ENCODE assay signal across 8 mouse cellular contexts in the genomic region with DNA sequence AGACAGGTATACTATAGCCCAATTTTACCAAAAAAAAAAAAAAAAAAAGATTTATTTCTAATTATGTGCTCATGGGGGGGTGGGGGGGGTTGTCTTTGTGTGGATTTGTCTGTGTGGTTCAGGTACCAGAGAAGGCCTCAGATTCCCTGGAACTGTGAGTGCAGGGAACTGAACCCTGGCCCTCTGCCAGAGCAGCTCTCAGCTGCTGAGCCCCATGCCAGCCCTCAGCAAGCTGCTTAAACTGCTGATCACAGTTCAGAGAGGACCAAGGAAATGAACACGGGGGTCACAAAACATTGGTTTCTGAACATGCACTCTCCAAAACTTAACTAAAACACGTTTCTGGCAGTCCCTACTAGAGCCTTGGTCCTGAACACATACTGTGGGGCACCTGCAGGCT. TPM values are rescaled to one million over a fixed set of nuclear protein-coding genes. Genes with fewer than 3 reads are reported as not detected.
DNase-seq lines count a peak whose midpoint lies in the region; ATAC-seq and TF ChIP-seq lines count a peak whose summit lies in the region.
"Had no signal": no experiment of that assay in that cellular context is flagged by ENCODE, and none has a peak within 500 bp of the region (broad histone marks: within the 10 kb centered on the region; RNA-seq: fewer than 3 reads in every experiment).

No protein-coding gene starts in this region.

- H3K9me3 ChIP-seq in liver, embryonic 12.5 days (replicated peaks): no peaks in the 10 kb centered on the region
- no peaks in the 10 kb centered on the region for H3K9me3 ChIP-seq in liver, embryonic 11.5 days (ENCODE audit: control insufficient read depth, low read length)
- no peaks in the 10 kb centered on the region for H3K9me3 ChIP-seq in intestine, postnatal 0 days (ENCODE audit: control insufficient read depth)
- H3K9me3 ChIP-seq: hindbrain, embryonic 15.5 days had no signal

- DNase-seq in liver, embryonic 11.5 days (ENCODE audit: low spot score): no peak
- DNase-seq in gastrocnemius, adult 18-20 months (ENCODE audit: low spot score): peak; percentile 67
- DNase-seq in layer of hippocampus, postnatal 36 days: peak; percentile 37 to 48
- DNase-seq in neural tube, embryonic 10.5 days (ENCODE audit: extremely low spot score, low spot score): no peak

- H3K27ac ChIP-seq in liver, embryonic 12.5 days: peak overlapping the region; percentile 48; the same call in 1 of the 2 replicates
- no peak overlapping the region for H3K27ac ChIP-seq in liver, embryonic 11.5 days (ENCODE audit: low read depth, low read length)
- 0 out of 2 replicates have a peak overlapping the region, but pooled peaks have one; percentile 28 for H3K27ac ChIP-seq in brown adipose tissue, adult 24 weeks (replicated peaks; ENCODE audit: low read depth, low read length)
- no peak overlapping the region for H3K27ac ChIP-seq in intestine, postnatal 0 days (ENCODE audit: low read depth, low read length)
- H3K27ac ChIP-seq: hindbrain, embryonic 15.5 days had no signal

- no peak for TF ChIP-seq CTCF in intestine, postnatal 0 days (IDR thresholded peaks at IDR 0.05; ENCODE audit: low read depth)

- H3K4me2 ChIP-seq in liver, embryonic 12.5 days: no peak overlapping the region
- no peak overlapping the region for H3K4me2 ChIP-seq in liver, embryonic 11.5 days
- no peak overlapping the region for H3K4me2 ChIP-seq in intestine, postnatal 0 days (replicated peaks; ENCODE audit: low read depth)
- H3K4me2 ChIP-seq: hindbrain, embryonic 15.5 days had no signal

- no peak overlapping the region for H3K9ac ChIP-seq in liver, embryonic 12.5 days
- H3K9ac ChIP-seq in liver, embryonic 11.5 days (ENCODE audit: low read depth, low read length): no peak overlapping the region
- H3K9ac ChIP-seq in intestine, postnatal 0 days (ENCODE audit: low read depth, low read length): no peak overlapping the region
- H3K9ac ChIP-seq: hindbrain, embryonic 15.5 days had no signal

- peaks cover 67% of the 10 kb centered on the region for H3K36me3 ChIP-seq in liver, embryonic 12.5 days
- peaks cover 21% of the 10 kb centered on the region for H3K36me3 ChIP-seq in liver, embryonic 11.5 days (ENCODE audit: control insufficient read depth, insufficient read depth, low read length)
- peaks cover 52% of the 10 kb centered on the region for H3K36me3 ChIP-seq in intestine, postnatal 0 days (ENCODE audit: control insufficient read depth, insufficient read depth)

- WGBS in liver, embryonic 12.5 days (ENCODE audit: insufficient replicate concordance): 61% methylated on average over 2 of the region's 2 CpGs
- 74% methylated on average over 2 of the region's 2 CpGs for WGBS in liver, embryonic 11.5 days
- 69% methylated on average over 2 of the region's 2 CpGs for WGBS in intestine, postnatal 0 days

- H3K4me1 ChIP-seq in liver, embryonic 12.5 days: peaks cover 17% of the 10 kb centered on the region
- no peaks in the 10 kb centered on the region for H3K4me1 ChIP-seq in liver, embryonic 11.5 days (replicated peaks; ENCODE audit: control insufficient read depth, insufficient read depth, low read length)
- H3K4me1 ChIP-seq in brown adipose tissue, adult 24 weeks (ENCODE audit: control insufficient read depth, insufficient read depth, insufficient read length, low read length): no peaks in the 10 kb centered on the region
- no peaks in the 10 kb centered on the region for H3K4me1 ChIP-seq in intestine, postnatal 0 days (replicated peaks; ENCODE audit: control insufficient read depth, insufficient read depth, low read length)
- H3K4me1 ChIP-seq: hindbrain, embryonic 15.5 days had no signal

- H3K4me3 ChIP-seq in liver, embryonic 12.5 days: no peak overlapping the region
- no peak overlapping the region for H3K4me3 ChIP-seq in liver, embryonic 11.5 days (ENCODE audit: low read depth, low read length)
- H3K4me3 ChIP-seq in brown adipose tissue, adult 24 weeks (ENCODE audit: insufficient read depth, low read depth, low read length): no peak overlapping the region
- H3K4me3 ChIP-seq in intestine, postnatal 0 days (ENCODE audit: low read depth, low read length): no peak overlapping the region
- H3K4me3 ChIP-seq: hindbrain, embryonic 15.5 days had no signal

- no peak for ATAC-seq in liver, embryonic 12.5 days
- ATAC-seq in liver, embryonic 11.5 days (replicated peaks; ENCODE audit: low FRiP score): no peak
- no peak for ATAC-seq in intestine, postnatal 0 days

- H3K27me3 ChIP-seq in liver, embryonic 12.5 days (replicated peaks): no peaks in the 10 kb centered on the region
- no peaks in the 10 kb centered on the region for H3K27me3 ChIP-seq in liver, embryonic 11.5 days (replicated peaks; ENCODE audit: control insufficient read depth, insufficient read depth, low read length)
- H3K27me3 ChIP-seq in intestine, postnatal 0 days (replicated peaks; ENCODE audit: control insufficient read depth, insufficient read depth, low read length): no peaks in the 10 kb centered on the region
- H3K27me3 ChIP-seq: hindbrain, embryonic 15.5 days had no signal

RNA-seq across cellular contexts. Expression of a gene that starts 16.4 kb away (rescaled TPM):
- polyA plus RNA-seq in liver, embryonic 12.5 days (2016; fragmentation: Nextera tagmentation; extraction: Ambion mirVana): 22.6 and 24.1 TPM in 2 replicates
- 36.0 and 36.9 TPM in 2 replicates for polyA plus RNA-seq in liver, embryonic 11.5 days (2014; fragmentation: Nextera tagmentation; extraction: Ambion mirVana)
- 23.0 and 31.5 TPM in 2 replicates for polyA plus RNA-seq in brown adipose tissue, adult 24 weeks (2012; ENCODE audit: insufficient read depth, insufficient read length, missing spikeins)
- 10 to 100 TPM; 32.1 to 39.9 TPM for total RNA-seq in gastrocnemius, adult 18-20 months (2021)
- total RNA-seq in layer of hippocampus, postnatal 36 days (2021): 10 to 100 TPM; 97.1 to 99.8 TPM
- polyA plus RNA-seq in intestine, postnatal 0 days (2015; fragmentation: Nextera tagmentation; extraction: Ambion mirVana): 15.9 and 17.7 TPM in 2 replicates

RNA-seq across cellular contexts. Expression of a gene that starts 31.2 kb away (rescaled TPM):
- polyA plus RNA-seq in liver, embryonic 12.5 days (2016; fragmentation: Nextera tagmentation; extraction: Ambion mirVana): 0.23 and 0.29 TPM in 2 replicates
- 0.22 and 0.47 TPM in 2 replicates for polyA plus RNA-seq in liver, embryonic 11.5 days (2014; fragmentation: Nextera tagmentation; extraction: Ambion mirVana)
- not detected in 2 replicates for polyA plus RNA-seq in brown adipose tissue, adult 24 weeks (2012; ENCODE audit: insufficient read depth, insufficient read length, missing spikeins)
- total RNA-seq in gastrocnemius, adult 18-20 months (2021): under 1 TPM in 1 of 2 experiments, not detected in 1; 0.43 TPM
- 1 to 10 TPM; 5.9 to 7.6 TPM for total RNA-seq in layer of hippocampus, postnatal 36 days (2021)
- 9.6 and 10.5 TPM in 2 replicates for polyA plus RNA-seq in intestine, postnatal 0 days (2015; fragmentation: Nextera tagmentation; extraction: Ambion mirVana)

RNA-seq across cellular contexts. Expression of a gene that starts 32.5 kb away (rescaled TPM):
- 71.6 and 75.7 TPM in 2 replicates for polyA plus RNA-seq in liver, embryonic 12.5 days (2016; fragmentation: Nextera tagmentation; extraction: Ambion mirVana)
- polyA plus RNA-seq in liver, embryonic 11.5 days (2014; fragmentation: Nextera tagmentation; extraction: Ambion mirVana): 101 and 104 TPM in 2 replicates
- polyA plus RNA-seq in brown adipose tissue, adult 24 weeks (2012; ENCODE audit: insufficient read depth, insufficient read length, missing spikeins): 58.4 and 76.8 TPM in 2 replicates
- total RNA-seq in gastrocnemius, adult 18-20 months (2021): 10 to 100 TPM; 35.7 to 45.1 TPM
- 10 to 100 TPM; 34.4 to 37.0 TPM for total RNA-seq in layer of hippocampus, postnatal 36 days (2021)
- polyA plus RNA-seq in intestine, postnatal 0 days (2015; fragmentation: Nextera tagmentation; extraction: Ambion mirVana): 52.9 and 57.0 TPM in 2 replicates

RNA-seq across cellular contexts. Expression of a gene that starts 46.2 kb away (rescaled TPM):
- 0.20 TPM in 1 of 2 replicates, not detected in the other for polyA plus RNA-seq in liver, embryonic 12.5 days (2016; fragmentation: Nextera tagmentation; extraction: Ambion mirVana)
- 0.23 and 0.34 TPM in 2 replicates for polyA plus RNA-seq in liver, embryonic 11.5 days (2014; fragmentation: Nextera tagmentation; extraction: Ambion mirVana)
- polyA plus RNA-seq in brown adipose tissue, adult 24 weeks (2012; ENCODE audit: insufficient read depth, insufficient read length, missing spikeins): 0.79 TPM in 1 of 2 replicates, not detected in the other
- under 1 TPM in 1 of 2 experiments, not detected in 1; 0.16 TPM for total RNA-seq in gastrocnemius, adult 18-20 months (2021)
- 1 to 10 TPM; 1.1 to 1.2 TPM for total RNA-seq in layer of hippocampus, postnatal 36 days (2021)
- 0.20 TPM in 1 of 2 replicates, not detected in the other for polyA plus RNA-seq in intestine, postnatal 0 days (2015; fragmentation: Nextera tagmentation; extraction: Ambion mirVana)

Comparison
In these comparisons a context has a peak if more than half of its experiments do, and no peak if none do; other contexts are left out.
1. H3K27ac ChIP-seq: peak in liver, embryonic 12.5 days (single experiment) and brown adipose tissue, adult 24 weeks (single experiment); none in liver, embryonic 11.5 days (single experiment) and intestine, postnatal 0 days (single experiment).
2. DNase-seq: peak in gastrocnemius, adult 18-20 months (single experiment) and layer of hippocampus, postnatal 36 days (2 of 2); none in liver, embryonic 11.5 days (single experiment) and neural tube, embryonic 10.5 days (single experiment).